Mouse (Mus musculus) bone marrow, adult 2 months (tissue): ENCODE data around the gene Wdr1.

Experiments
- CTCF ChIP-seq: fragments of 200-500 bp; IDR thresholded peaks from 2 replicates; pipeline ENCODE4 v1.5.1; 2011; ENCODE audit warnings: low read length, control low read depth; ENCODE audit not compliant: control insufficient read depth, insufficient read depth
- POLR2A ChIP-seq: fragments of 200-500 bp; IDR thresholded peaks from 2 replicates; pipeline ENCODE4 v1.6.1; 2011; ENCODE audit warnings: low read depth, mild to moderate bottlenecking, control low read depth, low read length, borderline replicate concordance; ENCODE audit not compliant: control insufficient read depth

DNA sequence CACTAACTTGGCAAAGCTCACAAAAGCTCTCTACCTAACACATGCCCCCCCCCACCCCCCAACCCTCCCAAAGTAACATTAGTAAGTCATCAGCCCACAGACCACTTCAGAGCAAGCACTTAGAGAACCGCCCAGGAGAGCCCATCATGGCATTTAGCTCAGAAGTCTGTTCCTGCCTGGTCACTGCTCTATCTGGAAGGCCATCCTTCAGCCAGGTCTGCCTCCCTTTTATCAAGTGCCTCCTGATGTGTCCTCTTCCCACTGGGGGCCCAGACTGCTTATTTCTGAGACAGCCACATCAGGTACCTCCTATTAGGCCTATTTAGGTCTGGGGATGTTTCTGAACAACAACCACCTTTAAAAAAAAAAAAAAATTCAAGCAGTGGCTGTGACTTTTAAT, 22.1 kb downstream of the Wdr1 start:
- TF ChIP-seq POLR2A (no peak), CTCF (no peak)
